23 mouse cellular contexts compared by ENCODE assay signal in the genomic region with DNA sequence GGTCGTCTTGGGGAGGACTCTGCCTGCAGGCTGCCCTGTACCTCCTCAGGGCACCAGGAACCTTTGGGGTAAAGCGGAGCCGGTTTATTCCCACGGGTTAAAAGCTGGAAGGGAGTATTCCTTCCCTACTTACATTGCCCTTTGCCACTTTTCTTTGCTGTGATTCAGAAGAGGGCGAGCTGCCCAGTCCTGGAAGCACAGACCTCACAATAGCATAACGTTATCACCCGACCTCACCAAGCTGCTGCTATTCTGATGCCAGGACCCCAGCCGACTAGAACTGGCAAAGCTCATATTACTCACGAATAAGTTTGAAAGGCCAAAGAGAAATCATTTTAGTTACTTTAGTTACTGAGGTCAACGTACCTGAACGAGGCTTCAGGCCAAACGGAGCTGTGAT.
DNase-seq lines count a peak whose midpoint lies in the region.
"Had no signal": no experiment of that assay in that cellular context is flagged by ENCODE, and none has a peak within 500 bp of the region (broad histone marks: within the 10 kb centered on the region; RNA-seq: fewer than 3 reads in every experiment).

No protein-coding gene starts in this region.

- no peak overlapping the region for H3K4me3 ChIP-seq in heart, embryonic 10.5 days
- H3K4me3 ChIP-seq: embryonic facial prominence, embryonic 15.5 days; forebrain, embryonic 10.5 days; gastrocnemius, adult 2 months; hindbrain, embryonic 13.5 days; layer of hippocampus, adult 2 months; liver, embryonic 13.5 days; lung, embryonic 15.5 days; midbrain, embryonic 10.5 days; neural tube, embryonic 12.5 days had no signal

- DNase-seq in adrenal gland, adult 2 months, result peak; percentile 6
- DNase-seq in adrenal gland, adult 18-20 months (ENCODE audit: low spot score in 2 of 2), result no peak
- DNase-seq in heart, adult 8-10 months (ENCODE audit: low spot score), result peak; percentile 15
- DNase-seq in heart, embryonic 10.5 days (ENCODE audit: low spot score), result no peak
- peak; percentile 12 for DNase-seq in ovary, postnatal 36 days (ENCODE audit: low spot score)
- no peak for DNase-seq in ovary, postnatal 10 days (ENCODE audit: low spot score)
- peak; percentile 17 to 28 for DNase-seq in heart, postnatal 36 days
- DNase-seq in embryo, embryonic 10 days (ENCODE audit: low spot score), result no peak
- DNase-seq: gastrocnemius, adult 2 months; kidney, adult 8-10 months; kidney, postnatal 14 days; liver, embryonic 13.5 days; right cerebral cortex, postnatal 25 days; thymus, adult 18-20 months had no signal

- H3K36me3 ChIP-seq in heart, embryonic 10.5 days, result peaks cover 32% of the 10 kb centered on the region; the same call in 1 of the 2 replicates
- H3K36me3 ChIP-seq: G1E; midbrain, embryonic 10.5 days; neural tube, embryonic 12.5 days had no signal

- H3K27me3 ChIP-seq in heart, embryonic 10.5 days (ENCODE audit: insufficient read depth, poor library complexity, severe bottlenecking), result no peaks in the 10 kb centered on the region
- H3K27me3 ChIP-seq: embryonic facial prominence, embryonic 15.5 days; hindbrain, embryonic 13.5 days; liver, embryonic 13.5 days; lung, embryonic 15.5 days; neural tube, embryonic 12.5 days had no signal

- no peak overlapping the region for H3K27ac ChIP-seq in heart, embryonic 10.5 days
- H3K27ac ChIP-seq: embryonic facial prominence, embryonic 15.5 days; forebrain, embryonic 10.5 days; gastrocnemius, adult 2 months; hindbrain, embryonic 13.5 days; layer of hippocampus, adult 2 months; liver, embryonic 13.5 days; lung, embryonic 15.5 days; macrophage; midbrain, embryonic 10.5 days; neural tube, embryonic 12.5 days had no signal

- 77% methylated on average over 12 of the region's 12 CpGs for WGBS in heart, embryonic 10.5 days

- peaks cover 9% of the 10 kb centered on the region; the same call in 1 of the 2 replicates for H3K4me1 ChIP-seq in heart, embryonic 10.5 days
- H3K4me1 ChIP-seq: embryonic facial prominence, embryonic 15.5 days; lung, embryonic 15.5 days had no signal

- intact Hi-C loops in heart, postnatal 36 days (cut with DNase I), result loop anchor here (2.0 kb wide), 1 partner anchor 152 kb away; a partner anchor contains a TSS

- no peaks in the 10 kb centered on the region for H3K9me3 ChIP-seq in heart, embryonic 10.5 days
- H3K9me3 ChIP-seq: embryonic facial prominence, embryonic 15.5 days; forebrain, embryonic 10.5 days; G1E; hindbrain, embryonic 13.5 days; liver, embryonic 13.5 days; lung, embryonic 15.5 days; midbrain, embryonic 10.5 days; neural tube, embryonic 12.5 days had no signal

Comparison
In these comparisons a context has a peak if more than half of its experiments do, and no peak if none do; other contexts are left out.
1. DNase-seq: peak in adrenal gland, adult 2 months (single experiment), heart, adult 8-10 months (single experiment), ovary, postnatal 36 days (single experiment) and heart, postnatal 36 days (2 of 2); none in adrenal gland, adult 18-20 months (0 of 2), heart, embryonic 10.5 days (single experiment), ovary, postnatal 10 days (single experiment) and embryo, embryonic 10 days (single experiment).